Mouse (Mus musculus): ENCODE results near the gene Gm20815. TPM values are rescaled to one million over a fixed set of nuclear protein-coding genes. Genes with fewer than 3 reads are reported as not detected.

The Gm20815 gene
- not detected for polyA plus RNA-seq (2017; shearing (Covaris generic))

DNA sequence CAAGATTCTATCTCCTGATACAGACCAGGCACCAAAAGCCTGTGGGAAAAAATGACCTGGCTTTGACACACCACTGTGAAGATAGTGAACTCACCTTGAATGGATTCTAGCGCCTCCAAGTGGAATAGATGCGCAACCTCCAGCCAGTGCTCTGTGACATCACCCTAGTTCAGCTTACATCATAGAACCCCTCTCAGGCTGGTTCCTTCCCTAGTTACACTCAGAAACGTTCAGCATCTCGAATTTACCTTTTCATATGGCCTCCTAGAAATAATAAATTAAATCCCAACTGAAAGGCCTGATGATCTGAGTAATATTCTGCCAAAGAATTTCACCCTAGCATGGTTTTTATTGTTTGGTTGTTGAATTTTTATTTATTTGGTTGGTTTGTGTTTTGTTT lies at the start of gene Gm20815:
Gene Gm20815, minus strand, starts transcription at position 101 of the 400 bp plus-strand sequence.

Data from activated CD4-positive, CD25-positive, alpha-beta regulatory T cell (primary cell).